Mouse (Mus musculus) testis, postnatal 10 days (tissue): Measurements from ENCODE around the gene Prkag1.

Experiments
- DNase-seq: peaks from one replicate; pipeline ENCODE4 v3.0.0; 2021; ENCODE audit warnings: low spot score

Gene Prkag1

DNA sequence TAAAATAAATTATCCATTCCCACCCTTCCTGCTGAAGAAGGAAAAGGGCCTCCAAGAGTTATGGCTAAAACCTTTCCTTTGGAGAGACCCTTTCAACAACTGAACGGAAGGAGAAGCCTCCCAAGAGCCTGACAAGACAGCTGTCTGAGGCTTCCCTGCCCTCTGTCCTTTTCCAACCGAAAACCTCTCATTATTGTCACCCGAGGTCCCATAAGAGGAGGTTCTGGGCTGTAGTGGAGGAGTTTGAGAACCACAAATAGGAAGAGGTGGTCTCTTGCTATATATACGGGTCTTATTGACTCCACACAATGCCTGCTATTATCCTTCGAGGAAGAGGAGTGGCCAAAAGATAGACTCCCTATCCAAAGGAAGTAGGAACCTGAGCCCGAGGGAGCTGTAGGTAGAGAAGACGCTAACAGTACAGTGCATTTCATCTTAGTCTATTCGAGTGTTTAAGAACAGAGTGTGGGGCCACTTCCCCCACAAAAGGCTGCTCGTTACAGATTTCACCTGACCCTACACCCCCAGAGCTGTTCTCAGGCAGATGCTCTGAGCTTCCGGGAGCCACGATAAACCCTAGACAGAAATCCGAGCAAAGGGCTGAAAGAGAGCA lies 59.4 kb downstream of the Prkag1 start:
- no peak for DNase-seq

DNA sequence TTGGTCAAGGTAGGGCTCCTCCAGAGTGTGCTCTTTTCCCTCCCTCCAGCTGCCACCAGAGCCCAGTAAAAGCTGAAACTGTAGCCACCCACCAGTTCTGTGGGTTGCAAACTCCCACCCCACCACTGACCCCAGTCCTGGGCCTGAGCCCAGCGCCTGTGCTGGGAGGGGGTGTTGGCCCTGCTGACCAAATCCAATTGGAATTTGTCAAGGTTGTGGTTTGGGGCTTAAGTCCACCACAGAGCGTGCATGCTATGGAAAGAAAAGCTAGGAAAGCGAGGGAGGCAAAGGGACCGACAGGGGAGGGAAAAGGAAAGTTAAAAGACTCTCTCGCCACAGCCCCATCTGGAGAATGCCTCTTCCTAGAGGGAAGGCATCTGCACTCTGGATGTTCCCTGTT lies 63.1 kb downstream of the Prkag1 start:
- no peak for DNase-seq

DNA sequence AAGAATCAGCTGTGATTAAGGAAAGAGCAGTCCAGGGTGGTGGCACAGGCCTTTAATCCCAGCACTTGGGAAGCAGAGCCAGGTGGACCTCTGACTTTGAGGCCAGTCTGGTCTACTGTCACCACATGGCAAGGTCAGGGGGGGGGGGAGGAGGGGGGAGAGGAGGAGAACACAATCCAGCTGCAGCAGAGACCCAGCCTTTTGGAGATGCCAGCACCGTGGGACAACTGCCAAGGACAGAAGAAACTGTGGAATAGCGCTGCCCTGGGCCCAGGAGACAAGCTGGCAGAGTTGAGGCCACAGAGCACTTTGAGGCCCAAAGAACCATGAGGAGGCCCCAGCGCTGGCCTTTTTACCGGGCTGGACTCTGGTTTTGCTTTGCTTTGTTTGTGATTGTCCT lies 65.4 kb downstream of the Prkag1 start:
- no peak for DNase-seq
